Mouse (Mus musculus): Measurements from ENCODE around the gene Bbof1. TPM values are rescaled to one million over a fixed set of nuclear protein-coding genes. Genes with fewer than 3 reads are reported as not detected.

The Bbof1 gene
- polyA plus RNA-seq, 1 experiment from 2014 or later, result 2.8 TPM

DNA sequence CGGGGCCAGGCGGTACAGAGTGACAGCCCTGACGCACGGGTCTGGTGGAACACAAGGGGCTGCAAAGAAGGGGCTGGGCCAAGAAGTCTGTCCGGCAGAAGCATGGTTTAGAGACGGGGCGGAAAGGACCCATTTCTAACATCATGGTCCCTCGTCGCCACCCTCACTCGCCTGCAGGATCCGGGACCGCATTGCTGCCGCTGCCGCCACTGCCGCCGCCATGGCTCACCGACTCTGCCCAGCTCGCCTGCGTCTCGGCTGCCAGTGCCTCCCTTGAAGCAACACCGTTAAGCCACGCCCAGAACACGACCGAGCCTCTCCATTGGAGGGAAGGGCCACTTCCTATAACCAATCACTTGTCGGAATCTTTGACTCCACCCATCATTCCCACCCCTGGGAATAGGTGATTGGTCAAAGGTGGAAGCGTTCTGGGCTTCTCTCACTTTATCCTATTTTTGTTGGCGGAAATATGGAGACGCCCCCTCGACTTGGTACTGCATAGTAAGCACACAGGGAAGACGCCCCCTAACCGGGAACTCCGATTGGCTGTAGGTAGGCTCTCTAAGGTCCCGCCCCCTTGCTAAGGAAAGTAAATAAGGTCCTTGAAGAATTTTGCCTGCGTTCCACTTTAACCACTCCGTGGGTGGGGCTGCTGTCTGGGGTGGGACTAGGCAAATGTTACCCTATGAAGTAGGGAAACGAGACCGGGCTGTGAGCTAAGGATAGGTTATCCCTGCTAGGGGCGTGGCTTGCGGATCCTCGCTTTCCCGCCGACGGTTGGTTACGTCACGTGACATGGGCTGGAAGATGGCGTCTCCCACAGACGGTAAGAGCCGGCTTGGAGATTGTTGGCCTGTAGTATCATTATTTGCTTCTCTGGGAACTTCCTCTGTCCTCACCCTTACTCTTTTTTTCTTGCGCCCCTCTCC, 42.1 kb downstream of the Bbof1 start, which contains the start of the genes Aldh6a1 and Lin52:
TSS of gene Aldh6a1 (minus strand) at position 287 of the 929 bp plus-strand sequence.
TSS of gene Lin52 (plus strand) at position 705 of the 929 bp plus-strand sequence.
- Histone ChIP-seq H3K36me3 (ENCODE audit: insufficient read depth, low read length) (no peaks in the 10 kb centered on the region), H3K27me3 (replicated peaks; ENCODE audit: insufficient read depth, low read length) (no peaks in the 10 kb centered on the region), H3K4me2 (replicated peaks; ENCODE audit: low read depth, low read length) (peak within 1 kb of the TSS; percentile 80), H3K9me3 (ENCODE audit: low read length) (no peaks in the 10 kb centered on the region), H3K9ac (replicated peaks; ENCODE audit: low read depth) (peak within 1 kb of the TSS; percentile 66), H3K27ac (ENCODE audit: low read length) (peak within 1 kb of the TSS; percentile 96), H3K4me1 (ENCODE audit: insufficient read depth, low read depth, low read length) (peaks cover 8% of the 10 kb centered on the region; the same call in 1 of the 2 replicates), H3K4me3 (ENCODE audit: low read depth, low read length) (peak within 1 kb of the TSS; percentile 70)
- DNase-seq (ENCODE audit: low spot score) (peak; percentile 100), ATAC-seq (peak; percentile 96)
- under 1% methylated on average over 48 of the region's 49 CpGs for WGBS
- TF ChIP-seq EP300 (IDR thresholded peaks at IDR 0.05) (peak; percentile 98), CTCF (IDR thresholded peaks at IDR 0.05) (no peak)

DNA sequence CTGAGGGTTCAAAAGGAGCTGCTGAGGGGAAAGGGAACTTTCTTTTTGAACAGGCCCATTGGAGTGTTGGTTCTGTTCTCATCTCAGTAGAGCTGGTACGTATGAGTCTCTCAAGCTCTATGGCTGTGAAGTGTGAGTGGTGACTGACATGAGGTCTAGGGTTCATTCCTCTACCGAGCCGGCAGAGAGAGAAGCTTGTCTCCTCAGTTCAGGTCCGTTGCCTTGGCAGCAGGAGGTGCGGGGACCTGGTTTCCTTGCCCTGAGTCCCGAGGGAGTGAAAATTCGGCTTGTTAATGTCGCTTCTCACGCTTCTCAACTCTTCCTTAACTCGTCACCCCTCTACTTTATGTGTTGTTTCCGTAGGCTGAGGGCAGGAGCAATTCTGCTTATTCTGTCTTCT, 42.9 kb downstream of the Bbof1 start:
- peak; percentile 13 for DNase-seq (ENCODE audit: low spot score)
- TF ChIP-seq CTCF (IDR thresholded peaks at IDR 0.05) (no peak), EP300 (IDR thresholded peaks at IDR 0.05) (no peak)
- peak overlapping the region; percentile 70 for H3K4me3 ChIP-seq (ENCODE audit: low read depth, low read length)
- no peaks in the 10 kb centered on the region for H3K9me3 ChIP-seq (ENCODE audit: low read length)
- H3K9ac ChIP-seq (replicated peaks; ENCODE audit: low read depth), result peak overlapping the region; percentile 58
- peak overlapping the region; percentile 80 for H3K4me2 ChIP-seq (replicated peaks; ENCODE audit: low read depth, low read length)
- H3K4me1 ChIP-seq (ENCODE audit: insufficient read depth, low read depth, low read length), result peaks cover 8% of the 10 kb centered on the region; the same call in 1 of the 2 replicates
- H3K36me3 ChIP-seq (ENCODE audit: insufficient read depth, low read length), result no peaks in the 10 kb centered on the region
- no peak for ATAC-seq
- H3K27me3 ChIP-seq (replicated peaks; ENCODE audit: insufficient read depth, low read length), result no peaks in the 10 kb centered on the region
- peak overlapping the region; percentile 91 for H3K27ac ChIP-seq (ENCODE audit: low read length)
- WGBS, result 1% methylated on average over 11 of the region's 11 CpGs

DNA sequence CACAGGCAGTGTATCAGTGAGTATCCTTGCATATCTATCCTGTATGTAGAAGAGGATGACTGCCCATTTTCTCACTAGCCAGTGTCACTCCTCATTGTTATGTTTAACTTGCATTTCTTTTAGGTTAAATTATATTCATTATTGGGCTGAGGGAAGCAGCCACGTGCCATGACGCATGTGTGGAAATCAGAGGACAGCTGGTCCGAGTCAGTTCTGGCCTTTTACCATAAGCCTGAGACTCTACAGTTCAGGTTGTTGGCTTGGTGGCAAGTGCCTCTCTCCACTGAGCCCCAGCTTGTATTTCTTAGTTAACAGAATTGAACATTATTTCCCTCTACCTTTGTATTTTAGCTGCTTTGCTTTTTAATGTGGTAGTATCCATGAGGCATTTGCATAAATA, 48.0 kb downstream of the Bbof1 start:
- WGBS, result 91% methylated on average over 3 of the region's 3 CpGs
- TF ChIP-seq EP300 (IDR thresholded peaks at IDR 0.05) (no peak), CTCF (IDR thresholded peaks at IDR 0.05) (no peak)

DNA sequence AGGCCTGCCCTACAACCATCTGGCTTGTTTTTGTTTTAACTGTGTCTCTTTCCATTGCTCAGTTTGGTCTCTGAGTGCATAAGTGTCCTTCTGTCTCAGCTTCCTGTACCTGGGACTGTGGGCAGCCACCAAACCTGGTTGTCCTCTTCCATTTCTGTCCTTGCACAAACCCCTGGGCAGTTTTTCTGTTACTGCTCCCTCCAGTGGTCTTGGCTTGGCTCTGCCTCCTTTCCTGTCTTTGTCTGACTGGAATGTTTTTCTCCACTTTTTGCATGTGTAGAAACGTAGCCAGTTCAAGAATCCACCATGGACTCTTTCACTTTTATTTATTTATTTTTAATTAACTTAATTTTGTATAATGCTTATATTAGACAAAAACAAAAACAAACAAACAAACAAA, 51.0 kb downstream of the Bbof1 start:
- no peak overlapping the region for H3K4me2 ChIP-seq (replicated peaks; ENCODE audit: low read depth, low read length)
- no peaks in the 10 kb centered on the region for H3K9me3 ChIP-seq (ENCODE audit: low read length)
- no peak overlapping the region for H3K27ac ChIP-seq (ENCODE audit: low read length)
- H3K4me3 ChIP-seq (ENCODE audit: low read depth, low read length), result no peak overlapping the region
- TF ChIP-seq CTCF (IDR thresholded peaks at IDR 0.05) (peak; percentile 47), EP300 (IDR thresholded peaks at IDR 0.05) (no peak)
- peaks cover 11% of the 10 kb centered on the region; the same call in 1 of the 2 replicates for H3K36me3 ChIP-seq (ENCODE audit: insufficient read depth, low read length)
- ATAC-seq (no peak), DNase-seq (ENCODE audit: low spot score) (no peak)
- H3K4me1 ChIP-seq (ENCODE audit: insufficient read depth, low read depth, low read length), result no peaks in the 10 kb centered on the region
- 41% methylated on average over 1 of the region's 1 CpGs for WGBS
- H3K9ac ChIP-seq (replicated peaks; ENCODE audit: low read depth), result no peak overlapping the region
- no peaks in the 10 kb centered on the region for H3K27me3 ChIP-seq (replicated peaks; ENCODE audit: insufficient read depth, low read length)

More for the DNA sequence above, 48.0 kb downstream of the Bbof1 start:
- no peak for DNase-seq (ENCODE audit: low spot score)
- Histone ChIP-seq H3K9ac (replicated peaks; ENCODE audit: low read depth) (no peak overlapping the region), H3K4me1 (ENCODE audit: insufficient read depth, low read depth, low read length) (peaks cover 3% of the 10 kb centered on the region; the same call in 1 of the 2 replicates), H3K9me3 (ENCODE audit: low read length) (no peaks in the 10 kb centered on the region), H3K4me3 (ENCODE audit: low read depth, low read length) (no peak overlapping the region), H3K36me3 (ENCODE audit: insufficient read depth, low read length) (peaks cover 5% of the 10 kb centered on the region; the same call in 1 of the 2 replicates), H3K27ac (ENCODE audit: low read length) (no peak overlapping the region), H3K4me2 (replicated peaks; ENCODE audit: low read depth, low read length) (no peak overlapping the region), H3K27me3 (replicated peaks; ENCODE audit: insufficient read depth, low read length) (no peaks in the 10 kb centered on the region)
- no peak for ATAC-seq

DNA sequence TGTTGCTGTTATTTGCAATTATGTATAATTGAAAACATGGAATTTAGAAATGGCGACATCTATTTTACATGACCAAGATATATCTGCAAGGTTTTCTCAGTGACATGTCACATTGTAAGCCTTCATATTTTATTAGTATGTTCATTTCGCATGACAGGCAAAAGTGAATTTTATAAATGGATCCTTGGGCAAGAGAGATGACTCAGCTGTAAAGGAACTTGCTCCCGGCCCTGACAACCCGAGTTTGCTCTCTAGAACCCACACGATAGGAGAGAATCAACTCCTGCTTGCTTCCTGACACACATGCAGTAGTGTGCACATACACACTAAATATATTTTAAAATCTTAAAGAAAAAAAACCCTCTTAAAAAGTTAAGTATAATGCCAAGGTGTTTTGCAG, 52.5 kb downstream of the Bbof1 start:
- H3K4me1 ChIP-seq (ENCODE audit: insufficient read depth, low read depth, low read length), result no peaks in the 10 kb centered on the region
- WGBS, result 85% methylated on average over 5 of the region's 5 CpGs
- no peak for ATAC-seq
- H3K36me3 ChIP-seq (ENCODE audit: insufficient read depth, low read length), result peaks cover 11% of the 10 kb centered on the region; the same call in 1 of the 2 replicates
- H3K4me3 ChIP-seq (ENCODE audit: low read depth, low read length), result no peak overlapping the region
- no peaks in the 10 kb centered on the region for H3K27me3 ChIP-seq (replicated peaks; ENCODE audit: insufficient read depth, low read length)
- no peak overlapping the region for H3K4me2 ChIP-seq (replicated peaks; ENCODE audit: low read depth, low read length)
- TF ChIP-seq EP300 (IDR thresholded peaks at IDR 0.05), result no peak
- TF ChIP-seq CTCF (IDR thresholded peaks at IDR 0.05), result no peak
- no peak for DNase-seq (ENCODE audit: low spot score)
- no peak overlapping the region for H3K27ac ChIP-seq (ENCODE audit: low read length)
- no peaks in the 10 kb centered on the region for H3K9me3 ChIP-seq (ENCODE audit: low read length)
- H3K9ac ChIP-seq (replicated peaks; ENCODE audit: low read depth), result no peak overlapping the region

DNA sequence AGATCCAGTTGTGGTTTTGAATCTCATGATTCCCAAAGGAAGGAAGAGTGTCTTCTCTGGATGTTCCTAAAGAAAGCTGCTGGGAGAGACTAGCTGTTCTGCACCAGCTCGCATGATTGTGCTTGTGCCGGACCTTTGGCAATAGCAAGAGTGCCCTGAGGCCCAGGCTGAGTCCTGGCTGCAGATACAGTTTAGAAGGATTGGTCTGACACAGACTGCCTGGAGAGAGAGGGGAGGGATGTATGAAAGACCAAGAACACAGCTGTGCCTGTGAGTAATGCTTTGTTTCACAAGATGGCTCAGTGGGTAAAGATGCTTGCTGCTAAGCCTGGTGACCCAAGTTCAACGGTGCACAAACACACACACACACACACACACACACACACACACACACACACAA, 54.0 kb downstream of the Bbof1 start:
- no peaks in the 10 kb centered on the region for H3K4me1 ChIP-seq (ENCODE audit: insufficient read depth, low read depth, low read length)
- no peak for ATAC-seq
- peaks cover 11% of the 10 kb centered on the region; the same call in 1 of the 2 replicates for H3K36me3 ChIP-seq (ENCODE audit: insufficient read depth, low read length)

More for the DNA sequence above, 54.0 kb downstream of the Bbof1 start:
- Histone ChIP-seq H3K9ac (replicated peaks; ENCODE audit: low read depth) (no peak overlapping the region), H3K4me2 (replicated peaks; ENCODE audit: low read depth, low read length) (no peak overlapping the region), H3K27ac (ENCODE audit: low read length) (no peak overlapping the region), H3K27me3 (replicated peaks; ENCODE audit: insufficient read depth, low read length) (no peaks in the 10 kb centered on the region), H3K4me3 (ENCODE audit: low read depth, low read length) (no peak overlapping the region), H3K9me3 (ENCODE audit: low read length) (no peaks in the 10 kb centered on the region)
- no peak for TF ChIP-seq CTCF (IDR thresholded peaks at IDR 0.05)
- TF ChIP-seq EP300 (IDR thresholded peaks at IDR 0.05), result no peak
- 94% methylated on average over 3 of the region's 3 CpGs for WGBS
- DNase-seq (ENCODE audit: low spot score), result no peak

Data from lung, postnatal 0 days (tissue).